Mouse (Mus musculus) C2C12 (cell line): ENCODE measurements around the gene Usp6nl.

Experiments used
- CTCF ChIP-seq: IDR thresholded peaks from one replicate; pipeline ENCODE4 v1.5.1; 2011; ENCODE audit not compliant: control insufficient read depth, insufficient read depth, insufficient read length
- FOSL1 ChIP-seq: IDR thresholded peaks from one replicate; pipeline ENCODE4 v1.8.0; 2011; ENCODE audit warnings: mild to moderate bottlenecking, low read length; ENCODE audit not compliant: poor library complexity, insufficient read depth, severe bottlenecking
- MYOD1 ChIP-seq: IDR thresholded peaks from one replicate; pipeline ENCODE4 v1.6.1; 2011; ENCODE audit warnings: low read depth; ENCODE audit not compliant: control insufficient read depth, insufficient read length
- MYOG ChIP-seq: IDR thresholded peaks from one replicate; pipeline ENCODE4 v1.6.1; 2011; ENCODE audit not compliant: control insufficient read depth, insufficient read length; ENCODE audit errors: extremely low read depth
- USF1 ChIP-seq: IDR thresholded peaks from one replicate; pipeline ENCODE4 v1.6.1; 2011; ENCODE audit warnings: low read depth, mild to moderate bottlenecking, control low read depth, moderate library complexity

GRCm38 (mm10) chr2:6454941-6455516, 132.6 kb downstream of the Usp6nl start:
- TF ChIP-seq CTCF (no peak), MYOG (no peak), MYOD1 (no peak), USF1 (no peak), FOSL1 (no peak)
